Mouse (Mus musculus): ENCODE data around the gene Mill2. TPM values are rescaled to one million over a fixed set of nuclear protein-coding genes. Genes with fewer than 3 reads are reported as not detected.
A peak's percentile ranks its signal among the peaks of the same experiment; 100 is the strongest.

Gene Mill2
- total and polyA plus RNA-seq, 2 experiments from 2014 or later: 0.53 to 0.95 TPM

DNA sequence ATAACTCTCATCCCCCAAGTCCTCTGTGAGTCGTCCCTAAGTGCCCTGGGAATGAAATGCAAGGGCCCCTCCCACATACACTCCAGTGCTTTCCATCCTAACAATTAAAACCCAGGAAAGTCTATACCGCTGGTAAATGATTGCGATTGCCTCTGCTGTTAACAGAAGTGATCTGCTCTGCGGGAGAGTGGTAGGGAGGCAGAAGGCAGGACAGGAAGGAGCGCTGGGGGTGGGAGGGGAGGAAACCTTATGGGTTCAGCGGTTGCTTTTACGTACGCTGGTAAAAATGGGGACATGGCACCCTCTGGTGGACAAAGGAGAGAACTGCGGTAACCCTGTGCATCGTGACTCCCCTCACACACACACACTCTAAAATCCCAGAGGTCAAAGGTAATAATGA lies 33.5 kb downstream of the Mill2 start:
- Histone ChIP-seq H3K9ac (peak overlapping the region; percentile 51; the same call in 1 of the 2 replicates), H3K27ac (ENCODE audit: low read depth, low read length) (no peak overlapping the region), H3K27me3 (ENCODE audit: insufficient read depth, low read length) (no peaks in the 10 kb centered on the region), H3K9me3 (ENCODE audit: low read length) (no peaks in the 10 kb centered on the region), H3K36me3 (ENCODE audit: insufficient read depth) (no peaks in the 10 kb centered on the region), H3K4me1 (ENCODE audit: insufficient read depth) (no peaks in the 10 kb centered on the region), H3K4me3 (ENCODE audit: low read depth, low read length) (peak overlapping the region; percentile 32), H3K4me2 (ENCODE audit: low read depth) (peak overlapping the region; percentile 62)
- WGBS: 0% methylated on average over 10 of the region's 10 CpGs
- peak; percentile 92 for DNase-seq
- TF ChIP-seq CTCF (IDR thresholded peaks at IDR 0.05; ENCODE audit: low read depth): peak; percentile 95
- ATAC-seq: peak; percentile 88

DNA sequence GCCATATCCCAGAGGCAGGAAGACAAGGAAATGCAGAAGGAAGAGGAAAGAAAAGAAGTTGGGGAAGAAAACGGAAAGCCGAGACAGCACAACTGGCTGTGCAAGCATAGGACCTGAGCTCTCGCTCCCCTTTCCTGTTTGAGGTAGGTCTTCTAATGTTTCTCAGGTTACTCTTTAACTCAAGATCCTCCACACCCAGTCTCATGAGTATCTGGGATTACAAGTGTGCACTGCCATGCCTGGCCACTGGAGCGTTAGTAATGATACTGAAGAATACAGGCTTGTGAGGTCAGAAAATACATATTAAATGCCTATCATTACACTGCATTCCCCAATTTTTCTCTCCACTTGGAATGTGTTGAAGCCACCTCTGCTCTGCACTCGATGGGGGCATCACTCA lies 35.6 kb downstream of the Mill2 start:
- no peak overlapping the region for H3K4me2 ChIP-seq (ENCODE audit: low read depth)
- no peaks in the 10 kb centered on the region for H3K27me3 ChIP-seq (ENCODE audit: insufficient read depth, low read length)
- TF ChIP-seq CTCF (IDR thresholded peaks at IDR 0.05; ENCODE audit: low read depth): no peak
- DNase-seq (no peak), ATAC-seq (no peak)
- no peaks in the 10 kb centered on the region for H3K36me3 ChIP-seq (ENCODE audit: insufficient read depth)
- 89% methylated on average over 5 of the region's 5 CpGs for WGBS
- H3K27ac ChIP-seq (ENCODE audit: low read depth, low read length): no peak overlapping the region
- H3K9ac ChIP-seq: no peak overlapping the region
- no peaks in the 10 kb centered on the region for H3K9me3 ChIP-seq (ENCODE audit: low read length)
- H3K4me1 ChIP-seq (ENCODE audit: insufficient read depth): no peaks in the 10 kb centered on the region
- H3K4me3 ChIP-seq (ENCODE audit: low read depth, low read length): no peak overlapping the region

DNA sequence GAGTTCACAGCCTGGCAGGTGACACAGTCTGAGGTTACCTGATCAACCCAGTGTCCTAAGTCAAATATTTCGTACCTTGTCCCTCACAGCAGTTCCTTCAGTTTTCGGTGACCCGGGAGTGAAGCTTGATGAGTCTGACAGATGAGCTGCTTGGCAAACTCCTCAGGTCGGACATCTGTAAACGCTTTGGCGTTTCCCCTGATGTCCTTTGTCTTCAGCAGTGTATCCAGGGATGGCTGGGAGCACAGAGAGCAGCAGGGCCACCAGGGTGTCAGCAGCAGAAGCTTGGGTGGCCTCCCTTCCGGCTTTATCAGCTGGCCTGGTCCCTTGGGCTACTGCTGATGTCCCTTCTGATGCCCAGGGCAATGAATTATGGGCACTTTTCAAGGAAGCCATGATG lies 38.9 kb downstream of the Mill2 start:
- H3K27me3 ChIP-seq (ENCODE audit: insufficient read depth, low read length): no peaks in the 10 kb centered on the region
- no peak overlapping the region for H3K4me2 ChIP-seq (ENCODE audit: low read depth)
- no peak overlapping the region for H3K4me3 ChIP-seq (ENCODE audit: low read depth, low read length)
- no peaks in the 10 kb centered on the region for H3K36me3 ChIP-seq (ENCODE audit: insufficient read depth)
- H3K27ac ChIP-seq (ENCODE audit: low read depth, low read length): no peak overlapping the region
- no peaks in the 10 kb centered on the region for H3K4me1 ChIP-seq (ENCODE audit: insufficient read depth)
- no peak for DNase-seq
- H3K9me3 ChIP-seq (ENCODE audit: low read length): no peaks in the 10 kb centered on the region
- no peak overlapping the region for H3K9ac ChIP-seq
- no peak for TF ChIP-seq CTCF (IDR thresholded peaks at IDR 0.05; ENCODE audit: low read depth)
- WGBS: 82% methylated on average over 7 of the region's 7 CpGs
- no peak for ATAC-seq

GRCm38 (mm10) chr7:18883991-18884744 lies 44.4 kb downstream of the Mill2 start:
- Histone ChIP-seq H3K36me3 (ENCODE audit: insufficient read depth) (no peaks in the 10 kb centered on the region), H3K4me3 (ENCODE audit: low read depth, low read length) (no peak overlapping the region), H3K27me3 (ENCODE audit: insufficient read depth, low read length) (no peaks in the 10 kb centered on the region), H3K9ac (no peak overlapping the region), H3K27ac (ENCODE audit: low read depth, low read length) (no peak overlapping the region), H3K4me2 (ENCODE audit: low read depth) (no peak overlapping the region), H3K9me3 (ENCODE audit: low read length) (no peaks in the 10 kb centered on the region), H3K4me1 (ENCODE audit: insufficient read depth) (no peaks in the 10 kb centered on the region)
- ATAC-seq (no peak), DNase-seq (no peak)
- WGBS: 69% methylated on average over 9 of the region's 9 CpGs
- TF ChIP-seq CTCF (IDR thresholded peaks at IDR 0.05; ENCODE audit: low read depth): no peak

GRCm38 (mm10) chr7:18884745-18885422 lies 45.1 kb downstream of the Mill2 start:
- 64% methylated on average over 13 of the region's 13 CpGs for WGBS
- no peaks in the 10 kb centered on the region for H3K9me3 ChIP-seq (ENCODE audit: low read length)
- H3K4me1 ChIP-seq (ENCODE audit: insufficient read depth): no peaks in the 10 kb centered on the region
- ATAC-seq (no peak), DNase-seq (no peak)
- H3K9ac ChIP-seq: no peak overlapping the region
- no peaks in the 10 kb centered on the region for H3K36me3 ChIP-seq (ENCODE audit: insufficient read depth)
- no peak overlapping the region for H3K4me2 ChIP-seq (ENCODE audit: low read depth)
- no peak for TF ChIP-seq CTCF (IDR thresholded peaks at IDR 0.05; ENCODE audit: low read depth)
- no peak overlapping the region for H3K27ac ChIP-seq (ENCODE audit: low read depth, low read length)
- no peak overlapping the region for H3K4me3 ChIP-seq (ENCODE audit: low read depth, low read length)
- no peaks in the 10 kb centered on the region for H3K27me3 ChIP-seq (ENCODE audit: insufficient read depth, low read length)

- H3K27ac ChIP-seq (ENCODE audit: low read depth, low read length): no peak overlapping the region
- no peak overlapping the region for H3K4me3 ChIP-seq (ENCODE audit: low read depth, low read length)
- DNase-seq (no peak), ATAC-seq (no peak)
- H3K9ac ChIP-seq: no peak overlapping the region
- 92% methylated on average over 1 of the region's 1 CpGs for WGBS
- no peaks in the 10 kb centered on the region for H3K9me3 ChIP-seq (ENCODE audit: low read length)
- no peak overlapping the region for H3K4me2 ChIP-seq (ENCODE audit: low read depth)
- no peaks in the 10 kb centered on the region for H3K4me1 ChIP-seq (ENCODE audit: insufficient read depth)
- H3K36me3 ChIP-seq (ENCODE audit: insufficient read depth): no peaks in the 10 kb centered on the region
- TF ChIP-seq CTCF (IDR thresholded peaks at IDR 0.05; ENCODE audit: low read depth): no peak
- no peaks in the 10 kb centered on the region for H3K27me3 ChIP-seq (ENCODE audit: insufficient read depth, low read length)
Observed at GRCm38 (mm10) chr7:18886963-18887362, 47.2 kb downstream of the Mill2 start.

DNA sequence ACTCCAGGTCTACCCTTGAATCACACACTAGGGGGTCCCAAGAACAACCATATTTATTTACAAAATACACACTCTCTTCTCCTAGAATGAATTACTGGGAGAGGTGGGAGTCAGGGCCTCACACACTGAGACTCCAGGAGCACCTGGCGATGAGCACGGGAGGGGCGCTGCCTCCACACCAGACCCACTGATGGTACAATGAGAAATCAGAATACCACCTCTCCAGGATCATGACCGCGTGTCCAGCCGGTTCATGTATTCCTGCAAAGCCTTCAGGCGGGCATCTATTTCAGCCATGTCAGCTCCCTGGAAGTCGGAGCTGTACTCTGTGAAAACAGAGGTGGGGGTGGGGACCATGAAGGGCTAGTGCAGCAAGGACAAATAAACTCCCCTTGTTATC lies 51.1 kb downstream of the Mill2 start:
- no peak overlapping the region for H3K4me3 ChIP-seq (ENCODE audit: low read depth, low read length)
- DNase-seq (no peak), ATAC-seq (no peak)
- no peak overlapping the region for H3K9ac ChIP-seq
- H3K27ac ChIP-seq (ENCODE audit: low read depth, low read length): no peak overlapping the region
- no peaks in the 10 kb centered on the region for H3K36me3 ChIP-seq (ENCODE audit: insufficient read depth)
- no peaks in the 10 kb centered on the region for H3K27me3 ChIP-seq (ENCODE audit: insufficient read depth, low read length)
- TF ChIP-seq CTCF (IDR thresholded peaks at IDR 0.05; ENCODE audit: low read depth): 0 out of 2 replicates have a peak, but pooled peaks have one; percentile 1
- 93% methylated on average over 8 of the region's 8 CpGs for WGBS
- no peaks in the 10 kb centered on the region for H3K9me3 ChIP-seq (ENCODE audit: low read length)
- no peak overlapping the region for H3K4me2 ChIP-seq (ENCODE audit: low read depth)
- H3K4me1 ChIP-seq (ENCODE audit: insufficient read depth): peaks cover 8% of the 10 kb centered on the region; the same call in 1 of the 2 replicates
